Mouse (Mus musculus) heart, embryonic 15.5 days (tissue): Measurements from ENCODE around the gene Popdc3. TPM values are rescaled to one million over a fixed set of nuclear protein-coding genes. Genes with fewer than 3 reads are reported as not detected.
A peak's percentile ranks its signal among the peaks of the same experiment; 100 is the strongest.
"Not testable (repeated sequence)": the region's sequence is repeated elsewhere in the genome, so short reads cannot be mapped to it uniquely, and the experiment has no call there.

Experiments used
- ATAC-seq: fragments of 200-750 bp; cut with Nextera tagmentation; replicated peaks from 2 replicates; pipeline ENCODE4 v1.8.0; 2017; ENCODE audit warnings: low read depth, moderate TSS enrichment; ENCODE audit not compliant: insufficient number of reproducible peaks, insufficient read depth, low FRiP score
- H3K27ac ChIP-seq: fragments of 300-500 bp; sonication (generic); 2 replicates; pipeline ENCODE4 v1.5.1; 2015; ENCODE audit warnings: mild to moderate bottlenecking, inconsistent platforms
- H3K27me3 ChIP-seq: fragments of 300-500 bp; sonication (generic); 2 replicates; pipeline ENCODE4 v1.6.1; 2015; ENCODE audit warnings: inconsistent platforms
- H3K36me3 ChIP-seq: fragments of 300-500 bp; sonication (generic); 2 replicates; pipeline ENCODE4 v1.6.1; 2015; ENCODE audit warnings: mild to moderate bottlenecking, inconsistent platforms
- H3K4me1 ChIP-seq: fragments of 300-500 bp; sonication (generic); replicated peaks from 2 replicates; pipeline ENCODE4 v1.6.1; 2015; ENCODE audit warnings: inconsistent platforms
- H3K4me2 ChIP-seq: fragments of 300-500 bp; sonication (generic); 2 replicates; pipeline ENCODE4 v1.6.1; 2015; ENCODE audit warnings: inconsistent platforms, mild to moderate bottlenecking, moderate library complexity
- H3K4me3 ChIP-seq: fragments of 300-500 bp; sonication (generic); 2 replicates; pipeline ENCODE4 v1.5.1; 2015; ENCODE audit warnings: mild to moderate bottlenecking, inconsistent platforms
- H3K9ac ChIP-seq: fragments of 300-500 bp; sonication (generic); 2 replicates; pipeline ENCODE4 v1.6.1; 2015; ENCODE audit warnings: mild to moderate bottlenecking, inconsistent platforms
- H3K9me3 ChIP-seq: fragments of 300-500 bp; sonication (generic); replicated peaks from 2 replicates; pipeline ENCODE4 v1.6.1; 2016; ENCODE audit warnings: inconsistent platforms
- WGBS: fragments of 180-500 bp; shearing (Covaris S2); methylation state at CpG from one replicate; pipeline ENCODE4 v1.1.7; 2015; ENCODE audit warnings: mixed read lengths; 5-methylcytosine and 5-hydroxymethylcytosine counted together
- polyA plus RNA-seq: library from polyadenylated mRNA; unstranded; fragments of >200 nt; fragmentation: Nextera tagmentation; extraction: Ambion mirVana; gene quantifications from 2 replicates; pipeline ENCODE4 v1.2.1, GENCODE M21; 2015

The Popdc3 gene
- polyA plus RNA-seq, 1 experiment from 2014 or later = 47.7 TPM

- Histone ChIP-seq H3K4me3 (no peak overlapping the region), H3K36me3 (peaks cover 37% of the 10 kb centered on the region), H3K9ac (no peak overlapping the region), H3K27me3 (no peaks in the 10 kb centered on the region), H3K4me1 (peaks cover 3% of the 10 kb centered on the region; the same call in 1 of the 2 replicates), H3K9me3 (no peaks in the 10 kb centered on the region), H3K4me2 (no peak overlapping the region), H3K27ac (no peak overlapping the region)
- WGBS = 93% methylated on average over 16 of the region's 16 CpGs
- ATAC-seq = no peak
These were observed 137.0 kb downstream of the Popdc3 start for GRCm38 (mm10) chr10:45314865-45315264.

DNA sequence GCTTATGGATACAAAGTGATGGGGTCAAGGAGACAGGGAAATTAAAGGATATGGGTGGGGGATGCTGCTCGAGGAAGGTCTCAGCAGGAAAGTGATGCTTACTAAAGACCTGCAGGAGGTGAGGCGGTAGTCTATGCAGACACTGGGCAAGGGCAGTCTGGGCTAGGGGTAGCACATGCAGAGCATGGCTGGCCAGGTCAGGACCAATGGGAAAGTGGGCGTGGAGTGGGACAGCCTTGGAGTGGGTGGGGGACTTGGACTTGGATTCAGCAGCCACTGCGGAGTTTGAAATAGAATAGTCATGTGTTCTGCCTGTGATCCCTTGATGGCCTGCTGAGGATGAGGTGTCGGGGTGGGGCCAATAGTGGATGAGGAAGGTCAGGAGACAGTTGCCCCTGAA lies 141.0 kb downstream of the Popdc3 start:
- Histone ChIP-seq H3K4me1 (no peaks in the 10 kb centered on the region), H3K4me3 (no peak overlapping the region), H3K9me3 (no peaks in the 10 kb centered on the region), H3K9ac (no peak overlapping the region), H3K36me3 (peaks cover 37% of the 10 kb centered on the region), H3K27me3 (no peaks in the 10 kb centered on the region), H3K4me2 (no peak overlapping the region), H3K27ac (no peak overlapping the region)
- WGBS = 85% methylated on average over 5 of the region's 5 CpGs
- no peak for ATAC-seq

DNA sequence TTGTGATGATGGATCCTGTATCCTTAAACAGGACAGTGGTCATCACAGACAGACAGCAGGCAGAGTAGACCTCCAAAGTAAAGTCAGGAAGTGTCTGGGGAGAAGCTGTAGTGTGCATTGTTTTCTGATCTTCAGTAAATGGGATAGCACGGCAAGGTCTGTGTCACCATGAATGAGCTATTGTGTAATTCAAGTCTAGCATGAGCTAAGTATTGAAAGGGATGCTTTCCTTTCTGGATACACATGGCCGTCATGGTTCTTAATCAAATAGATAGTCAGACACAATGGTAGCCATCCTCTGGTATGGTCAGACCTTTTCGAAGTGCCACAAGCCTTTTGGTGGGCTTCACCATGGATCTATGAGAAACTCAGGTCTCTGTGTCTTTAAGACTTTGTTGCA lies 142.4 kb downstream of the Popdc3 start:
- Histone ChIP-seq H3K27ac (no peak overlapping the region), H3K4me1 (no peaks in the 10 kb centered on the region), H3K27me3 (no peaks in the 10 kb centered on the region), H3K9ac (no peak overlapping the region), H3K4me3 (no peak overlapping the region), H3K9me3 (no peaks in the 10 kb centered on the region), H3K36me3 (peaks cover 32% of the 10 kb centered on the region), H3K4me2 (no peak overlapping the region)
- WGBS = 81% methylated on average over 3 of the region's 3 CpGs
- no peak for ATAC-seq

- no peak overlapping the region for H3K4me3 ChIP-seq
- WGBS = 49% methylated on average over 1 of the region's 1 CpGs
- ATAC-seq = no peak
- no peak overlapping the region for H3K4me2 ChIP-seq
- no peaks in the 10 kb centered on the region for H3K27me3 ChIP-seq
- no peaks in the 10 kb centered on the region for H3K36me3 ChIP-seq
- no peaks in the 10 kb centered on the region for H3K9me3 ChIP-seq
- no peak overlapping the region for H3K9ac ChIP-seq
- no peaks in the 10 kb centered on the region for H3K4me1 ChIP-seq
- H3K27ac ChIP-seq = no peak overlapping the region
These were observed 146.3 kb downstream of the Popdc3 start for GRCm38 (mm10) chr10:45324159-45324558.

DNA sequence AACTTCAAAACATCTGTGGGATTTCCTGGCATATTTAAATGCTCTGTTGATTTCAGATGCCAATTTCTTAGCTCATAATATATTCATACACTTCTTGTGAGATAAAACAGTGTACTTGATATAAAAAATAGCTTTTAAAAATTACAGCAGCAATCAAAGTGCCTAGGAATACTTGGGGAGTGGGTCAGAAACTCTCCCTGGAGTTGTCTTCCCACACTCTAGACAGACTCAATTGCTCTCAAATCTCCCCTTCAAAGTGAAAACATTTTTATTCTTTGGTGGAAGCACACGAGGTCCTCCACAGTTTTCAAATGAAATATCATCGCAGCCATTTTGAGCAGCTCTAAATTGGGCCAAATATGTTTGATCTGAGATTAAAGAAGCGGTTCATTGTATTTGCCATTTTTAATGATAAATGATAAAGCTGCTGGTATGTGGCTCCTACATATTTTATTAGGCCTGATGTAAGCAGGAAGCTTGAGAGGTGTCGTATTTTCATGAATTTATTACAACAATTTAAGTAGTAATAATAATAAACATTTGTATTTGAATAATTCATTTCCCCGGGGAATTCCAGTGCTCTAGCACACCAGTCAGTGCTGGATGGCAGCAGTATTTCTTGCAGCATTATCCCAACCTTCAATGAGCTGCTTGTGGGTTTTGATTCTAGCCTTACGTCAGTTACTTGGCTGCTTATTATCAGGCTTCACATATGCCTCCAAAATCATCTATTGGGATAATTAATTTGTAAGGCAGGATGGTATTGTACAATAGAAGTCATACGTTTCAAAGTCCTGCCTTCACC lies 150.5 kb downstream of the Popdc3 start:
- H3K4me1 ChIP-seq = no peaks in the 10 kb centered on the region
- H3K9me3 ChIP-seq = no peaks in the 10 kb centered on the region
- H3K9ac ChIP-seq = no peak overlapping the region
- H3K4me2 ChIP-seq = no peak overlapping the region
- WGBS = 83% methylated on average over 7 of the region's 7 CpGs
- no peaks in the 10 kb centered on the region for H3K36me3 ChIP-seq
- no peaks in the 10 kb centered on the region for H3K27me3 ChIP-seq
- H3K27ac ChIP-seq = no peak overlapping the region
- ATAC-seq = no peak
- no peak overlapping the region for H3K4me3 ChIP-seq

GRCm38 (mm10) chr10:45334925-45335324 lies 157.0 kb downstream of the Popdc3 start:
- Histone ChIP-seq H3K4me1 (peaks cover 9% of the 10 kb centered on the region; the same call in 1 of the 2 replicates), H3K4me2 (peak overlapping the region; percentile 73), H3K36me3 (peaks cover 3% of the 10 kb centered on the region; the same call in 1 of the 2 replicates), H3K27me3 (no peaks in the 10 kb centered on the region), H3K27ac (peak overlapping the region; percentile 95), H3K4me3 (peak overlapping the region; percentile 71), H3K9me3 (no peaks in the 10 kb centered on the region), H3K9ac (peak overlapping the region; percentile 89; the same call in 1 of the 2 replicates)
- 27% methylated on average over 7 of the region's 7 CpGs for WGBS
- no peak for ATAC-seq

DNA sequence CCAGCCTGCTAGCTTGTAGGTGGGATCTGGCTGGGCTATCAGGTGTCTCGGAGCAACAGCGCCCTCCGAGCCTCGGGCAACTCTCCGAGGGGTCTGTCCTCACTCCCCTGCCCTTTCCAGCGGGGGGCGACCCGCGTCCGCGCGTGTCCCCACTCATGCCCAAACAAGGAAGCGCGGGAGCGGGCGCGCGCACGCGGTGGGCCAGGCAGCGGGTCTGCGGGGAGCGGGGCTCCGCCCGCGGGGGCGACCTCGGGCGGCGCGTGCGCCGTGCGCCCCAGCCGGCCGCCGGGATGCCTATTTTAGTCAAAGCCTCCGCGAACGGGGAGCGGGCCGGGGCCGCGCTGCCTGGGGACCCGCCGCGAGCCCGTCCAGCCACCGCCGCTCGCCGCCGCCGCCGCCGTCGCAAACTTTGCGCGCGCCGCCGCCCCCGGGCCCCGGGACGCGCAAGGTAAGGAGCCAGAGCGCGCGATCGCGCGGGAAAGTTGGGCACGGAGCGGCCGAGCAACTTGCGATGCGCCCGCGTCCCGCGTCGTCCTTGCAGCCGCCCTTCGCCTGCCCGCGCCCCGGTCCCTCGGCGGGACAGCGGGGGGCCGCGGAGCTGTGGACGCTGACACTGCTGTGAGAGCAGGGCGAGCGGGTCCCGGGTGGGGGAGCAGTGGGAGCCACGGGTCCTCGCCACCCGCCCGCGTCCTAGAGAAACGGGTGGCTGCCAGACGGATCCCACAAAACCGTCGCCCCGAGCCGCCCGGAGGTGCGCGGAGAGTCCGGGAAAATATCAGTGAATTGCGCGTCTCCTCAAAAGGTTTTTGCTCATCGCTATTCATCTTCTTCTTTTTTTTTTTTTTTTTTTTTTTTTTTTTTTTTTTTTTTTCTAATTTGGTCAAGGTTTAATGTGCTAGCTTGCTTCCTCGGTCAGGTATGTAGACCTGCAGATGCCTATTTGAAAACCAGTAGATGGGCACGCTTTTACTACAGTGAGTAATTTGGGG lies 157.8 kb downstream of the Popdc3 start, which contains the start of gene Bves:
Gene Bves, plus strand, starts transcription at position 339 of the 989 bp plus-strand sequence.
- Histone ChIP-seq H3K27ac (peak within 1 kb of the TSS; percentile 95), H3K9ac (peak within 1 kb of the TSS; percentile 89), H3K4me2 (peak within 1 kb of the TSS; percentile 73), H3K27me3 (no peaks in the 10 kb centered on the region), H3K9me3 (no peaks in the 10 kb centered on the region), H3K4me1 (peaks cover 12% of the 10 kb centered on the region; the same call in 1 of the 2 replicates), H3K4me3 (peak within 1 kb of the TSS; percentile 71), H3K36me3 (peaks cover 3% of the 10 kb centered on the region)
- ATAC-seq = peak; percentile 88
- WGBS = under 1% methylated on average over 98 of the region's 116 CpGs

GRCm38 (mm10) chr10:45339106-45339505 lies 161.2 kb downstream of the Popdc3 start:
- 47% methylated on average over 7 of the region's 7 CpGs for WGBS
- Histone ChIP-seq H3K27ac (peak overlapping the region; percentile 54), H3K4me3 (peak overlapping the region; percentile 32), H3K9ac (peak overlapping the region; percentile 28), H3K36me3 (peaks cover 19% of the 10 kb centered on the region), H3K4me2 (peak overlapping the region; percentile 52), H3K4me1 (peaks cover 12% of the 10 kb centered on the region; the same call in 1 of the 2 replicates), H3K9me3 (no peaks in the 10 kb centered on the region), H3K27me3 (no peaks in the 10 kb centered on the region)
- no peak for ATAC-seq

DNA sequence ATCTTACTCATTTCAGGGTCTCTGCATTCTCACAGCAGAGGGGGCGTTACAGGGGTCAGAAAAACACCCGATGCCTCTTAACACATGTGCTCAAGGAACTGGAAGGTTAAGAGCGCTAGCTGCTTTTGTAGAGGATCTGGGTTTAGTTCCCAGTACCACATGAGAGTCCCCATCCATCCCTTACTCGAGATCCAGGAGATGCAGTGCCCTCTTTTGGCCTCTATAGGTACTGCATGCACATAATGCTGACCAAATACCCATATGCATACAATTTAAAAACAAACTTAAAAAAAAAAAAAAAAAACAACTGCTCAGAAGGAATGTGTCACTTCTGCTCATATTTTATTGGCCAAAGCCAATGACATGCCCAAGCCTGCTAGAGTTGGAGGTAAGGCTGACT lies 166.5 kb downstream of the Popdc3 start:
- Histone ChIP-seq H3K9me3 (no peaks in the 10 kb centered on the region), H3K27me3 (no peaks in the 10 kb centered on the region), H3K4me3 (no peak overlapping the region), H3K36me3 (peaks cover 45% of the 10 kb centered on the region), H3K9ac (no peak overlapping the region), H3K4me2 (no peak overlapping the region), H3K27ac (no peak overlapping the region), H3K4me1 (peaks cover 5% of the 10 kb centered on the region; the same call in 1 of the 2 replicates)
- WGBS = 86% methylated on average over 4 of the region's 4 CpGs
- ATAC-seq = no peak

DNA sequence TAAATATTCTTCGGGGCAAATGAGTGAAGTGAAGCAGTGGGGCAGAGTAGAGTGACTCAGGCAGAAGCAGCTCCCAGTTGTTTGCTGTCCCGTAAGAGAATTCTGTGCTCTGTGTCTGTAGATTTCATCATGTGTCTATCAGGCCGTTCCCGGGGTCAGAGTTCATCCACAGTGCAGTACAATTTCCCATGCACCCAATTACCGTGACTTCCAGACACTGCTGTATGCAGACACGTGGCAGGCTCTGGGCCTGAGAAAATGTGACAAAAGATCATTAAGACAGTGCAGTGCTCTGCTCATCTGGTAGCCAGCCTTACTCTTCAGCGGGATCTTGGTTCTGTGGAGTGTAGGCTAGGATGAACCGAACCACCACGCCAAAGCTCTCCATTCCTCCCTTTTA lies 167.3 kb downstream of the Popdc3 start:
- H3K36me3 ChIP-seq = peaks cover 51% of the 10 kb centered on the region
- no peak for ATAC-seq

GRCm38 (mm10) chr10:45348143-45348542 lies 170.2 kb downstream of the Popdc3 start:
- H3K4me2 ChIP-seq, H3K9me3 ChIP-seq, H3K27me3 ChIP-seq, H3K4me3 ChIP-seq, ATAC-seq, H3K9ac ChIP-seq, H3K27ac ChIP-seq, H3K4me1 ChIP-seq: not testable (repeated sequence)
- peaks cover 58% of the 10 kb centered on the region for H3K36me3 ChIP-seq
- 87% methylated on average over 3 of the region's 3 CpGs for WGBS

More for the DNA sequence above, 167.3 kb downstream of the Popdc3 start:
- Histone ChIP-seq H3K9me3 (no peaks in the 10 kb centered on the region), H3K9ac (no peak overlapping the region), H3K4me1 (peaks cover 2% of the 10 kb centered on the region; the same call in 1 of the 2 replicates), H3K4me3 (no peak overlapping the region), H3K27ac (no peak overlapping the region), H3K4me2 (no peak overlapping the region), H3K27me3 (no peaks in the 10 kb centered on the region)
- 84% methylated on average over 9 of the region's 9 CpGs for WGBS
